Mouse (Mus musculus): ENCODE data around the gene Hspe1. TPM values are rescaled to one million over a fixed set of nuclear protein-coding genes. Genes with fewer than 3 reads are reported as not detected.
A peak's percentile ranks its signal among the peaks of the same experiment; 100 is the strongest.
"Not testable (repeated sequence)": the region's sequence is repeated elsewhere in the genome, so short reads cannot be mapped to it uniquely, and the experiment has no call there.

The Hspe1 gene
- polyA plus RNA-seq, 1 experiment from 2014 or later: 224 TPM

GRCm38 (mm10) chr1:55053005-55053404 is 34.9 kb upstream of the Hspe1 start:
- Histone ChIP-seq H3K4me3 (ENCODE audit: low read depth, low read length) (peak overlapping the region; percentile 84), H3K36me3 (ENCODE audit: control insufficient read depth, insufficient read depth, low read length) (no peaks in the 10 kb centered on the region), H3K27me3 (ENCODE audit: control insufficient read depth, insufficient read depth, low read depth, low read length) (no peaks in the 10 kb centered on the region; the same call in 1 of the 2 replicates), H3K9ac (ENCODE audit: low read depth, low read length) (peak overlapping the region; percentile 78), H3K9me3 (replicated peaks; ENCODE audit: control insufficient read depth, low read length, poor library complexity, severe bottlenecking) (no peaks in the 10 kb centered on the region), H3K27ac (ENCODE audit: low read length) (peak overlapping the region; percentile 80), H3K4me1 (ENCODE audit: control insufficient read depth, insufficient read depth, low read length) (peaks cover 10% of the 10 kb centered on the region), H3K4me2 (ENCODE audit: low read length) (peak overlapping the region; percentile 67)
- under 1% methylated on average over 42 of the region's 42 CpGs for WGBS
- peak; percentile 72 for ATAC-seq

- no peaks in the 10 kb centered on the region; the same call in 1 of the 2 replicates for H3K27me3 ChIP-seq (ENCODE audit: control insufficient read depth, insufficient read depth, low read depth, low read length)
- no peaks in the 10 kb centered on the region for H3K36me3 ChIP-seq (ENCODE audit: control insufficient read depth, insufficient read depth, low read length)
- H3K4me2 ChIP-seq (ENCODE audit: low read length): peak overlapping the region; percentile 67
- peaks cover 10% of the 10 kb centered on the region for H3K4me1 ChIP-seq (ENCODE audit: control insufficient read depth, insufficient read depth, low read length)
- no peaks in the 10 kb centered on the region for H3K9me3 ChIP-seq (replicated peaks; ENCODE audit: control insufficient read depth, low read length, poor library complexity, severe bottlenecking)
- peak overlapping the region; percentile 78; the same call in 1 of the 2 replicates for H3K9ac ChIP-seq (ENCODE audit: low read depth, low read length)
- no peak overlapping the region for H3K27ac ChIP-seq (ENCODE audit: low read length)
- peak overlapping the region; percentile 84 for H3K4me3 ChIP-seq (ENCODE audit: low read depth, low read length)
- no peak for ATAC-seq
- 77% methylated on average over 4 of the region's 4 CpGs for WGBS
These were observed 34.3 kb upstream of the Hspe1 start for GRCm38 (mm10) chr1:55053596-55053995.

GRCm38 (mm10) chr1:55055322-55056115 is 32.4 kb upstream of the Hspe1 start:
- Histone ChIP-seq H3K9ac (ENCODE audit: low read depth, low read length) (no peak overlapping the region), H3K4me3 (ENCODE audit: low read depth, low read length) (no peak overlapping the region), H3K27ac (ENCODE audit: low read length) (no peak overlapping the region), H3K36me3 (ENCODE audit: control insufficient read depth, insufficient read depth, low read length) (no peaks in the 10 kb centered on the region), H3K4me2 (ENCODE audit: low read length) (no peak overlapping the region), H3K27me3 (ENCODE audit: control insufficient read depth, insufficient read depth, low read depth, low read length) (no peaks in the 10 kb centered on the region; the same call in 1 of the 2 replicates), H3K4me1 (ENCODE audit: control insufficient read depth, insufficient read depth, low read length) (peaks cover 10% of the 10 kb centered on the region), H3K9me3 (replicated peaks; ENCODE audit: control insufficient read depth, low read length, poor library complexity, severe bottlenecking) (no peaks in the 10 kb centered on the region)
- 86% methylated on average over 5 of the region's 5 CpGs for WGBS
- no peak for ATAC-seq

- H3K4me3 ChIP-seq (ENCODE audit: low read depth, low read length); H3K9me3 ChIP-seq (replicated peaks; ENCODE audit: control insufficient read depth, low read length, poor library complexity, severe bottlenecking); H3K36me3 ChIP-seq (ENCODE audit: control insufficient read depth, insufficient read depth, low read length); H3K27me3 ChIP-seq (ENCODE audit: control insufficient read depth, insufficient read depth, low read depth, low read length); H3K4me1 ChIP-seq (ENCODE audit: control insufficient read depth, insufficient read depth, low read length); H3K27ac ChIP-seq (ENCODE audit: low read length); H3K4me2 ChIP-seq (ENCODE audit: low read length); ATAC-seq; H3K9ac ChIP-seq (ENCODE audit: low read depth, low read length): not testable (repeated sequence)
- WGBS: 81% methylated on average over 2 of the region's 3 CpGs
These were observed 29.5 kb upstream of the Hspe1 start for GRCm38 (mm10) chr1:55058383-55058782.

- Histone ChIP-seq H3K27ac (ENCODE audit: low read length) (no peak overlapping the region), H3K27me3 (ENCODE audit: control insufficient read depth, insufficient read depth, low read depth, low read length) (no peaks in the 10 kb centered on the region), H3K36me3 (ENCODE audit: control insufficient read depth, insufficient read depth, low read length) (peaks cover 9% of the 10 kb centered on the region), H3K4me3 (ENCODE audit: low read depth, low read length) (no peak overlapping the region), H3K9me3 (replicated peaks; ENCODE audit: control insufficient read depth, low read length, poor library complexity, severe bottlenecking) (no peaks in the 10 kb centered on the region), H3K9ac (ENCODE audit: low read depth, low read length) (no peak overlapping the region), H3K4me1 (ENCODE audit: control insufficient read depth, insufficient read depth, low read length) (no peaks in the 10 kb centered on the region), H3K4me2 (ENCODE audit: low read length) (no peak overlapping the region)
- 95% methylated on average over 5 of the region's 5 CpGs for WGBS
- ATAC-seq: no peak
These were observed 26.8 kb upstream of the Hspe1 start for GRCm38 (mm10) chr1:55061099-55061498.

GRCm38 (mm10) chr1:55061772-55062171 is 26.2 kb upstream of the Hspe1 start:
- 96% methylated on average over 4 of the region's 4 CpGs for WGBS
- Histone ChIP-seq H3K4me1 (ENCODE audit: control insufficient read depth, insufficient read depth, low read length) (no peaks in the 10 kb centered on the region), H3K4me3 (ENCODE audit: low read depth, low read length) (no peak overlapping the region), H3K9ac (ENCODE audit: low read depth, low read length) (no peak overlapping the region), H3K36me3 (ENCODE audit: control insufficient read depth, insufficient read depth, low read length) (peaks cover 9% of the 10 kb centered on the region), H3K9me3 (replicated peaks; ENCODE audit: control insufficient read depth, low read length, poor library complexity, severe bottlenecking) (no peaks in the 10 kb centered on the region), H3K27ac (ENCODE audit: low read length) (no peak overlapping the region), H3K27me3 (ENCODE audit: control insufficient read depth, insufficient read depth, low read depth, low read length) (no peaks in the 10 kb centered on the region), H3K4me2 (ENCODE audit: low read length) (no peak overlapping the region)
- no peak for ATAC-seq

GRCm38 (mm10) chr1:55072328-55072727 is 15.6 kb upstream of the Hspe1 start:
- H3K27me3 ChIP-seq (ENCODE audit: control insufficient read depth, insufficient read depth, low read depth, low read length); ATAC-seq; H3K9ac ChIP-seq (ENCODE audit: low read depth, low read length); H3K4me2 ChIP-seq (ENCODE audit: low read length); H3K4me3 ChIP-seq (ENCODE audit: low read depth, low read length); H3K9me3 ChIP-seq (replicated peaks; ENCODE audit: control insufficient read depth, low read length, poor library complexity, severe bottlenecking); H3K27ac ChIP-seq (ENCODE audit: low read length); H3K4me1 ChIP-seq (ENCODE audit: control insufficient read depth, insufficient read depth, low read length): not testable (repeated sequence)
- peaks cover 21% of the 10 kb centered on the region for H3K36me3 ChIP-seq (ENCODE audit: control insufficient read depth, insufficient read depth, low read length)

GRCm38 (mm10) chr1:55074757-55075156 is 13.2 kb upstream of the Hspe1 start:
- Histone ChIP-seq H3K36me3 (ENCODE audit: control insufficient read depth, insufficient read depth, low read length) (peaks cover 25% of the 10 kb centered on the region), H3K4me2 (ENCODE audit: low read length) (no peak overlapping the region), H3K27ac (ENCODE audit: low read length) (no peak overlapping the region), H3K9ac (ENCODE audit: low read depth, low read length) (no peak overlapping the region), H3K4me1 (ENCODE audit: control insufficient read depth, insufficient read depth, low read length) (no peaks in the 10 kb centered on the region), H3K4me3 (ENCODE audit: low read depth, low read length) (no peak overlapping the region), H3K27me3 (ENCODE audit: control insufficient read depth, insufficient read depth, low read depth, low read length) (no peaks in the 10 kb centered on the region), H3K9me3 (replicated peaks; ENCODE audit: control insufficient read depth, low read length, poor library complexity, severe bottlenecking) (no peaks in the 10 kb centered on the region)
- WGBS: 73% methylated on average over 2 of the region's 2 CpGs
- ATAC-seq: no peak

GRCm38 (mm10) chr1:55075652-55076394 is 12.1 kb upstream of the Hspe1 start:
- Histone ChIP-seq H3K27ac (ENCODE audit: low read length) (no peak overlapping the region), H3K4me3 (ENCODE audit: low read depth, low read length) (no peak overlapping the region), H3K4me1 (ENCODE audit: control insufficient read depth, insufficient read depth, low read length) (no peaks in the 10 kb centered on the region), H3K36me3 (ENCODE audit: control insufficient read depth, insufficient read depth, low read length) (peaks cover 29% of the 10 kb centered on the region), H3K9me3 (replicated peaks; ENCODE audit: control insufficient read depth, low read length, poor library complexity, severe bottlenecking) (no peaks in the 10 kb centered on the region), H3K4me2 (ENCODE audit: low read length) (no peak overlapping the region), H3K9ac (ENCODE audit: low read depth, low read length) (no peak overlapping the region), H3K27me3 (ENCODE audit: control insufficient read depth, insufficient read depth, low read depth, low read length) (no peaks in the 10 kb centered on the region)
- 80% methylated on average over 5 of the region's 5 CpGs for WGBS
- no peak for ATAC-seq

Measured in midbrain, embryonic 16.5 days (tissue).